Mouse (Mus musculus): ENCODE measurements at regions not wholly inside any gene's neighbourhood (a gene's known extent, or its start where the extent isn't known, plus 50 kb on each side); places are given as distances from the start of the nearest gene placed in this dataset.

DNA sequence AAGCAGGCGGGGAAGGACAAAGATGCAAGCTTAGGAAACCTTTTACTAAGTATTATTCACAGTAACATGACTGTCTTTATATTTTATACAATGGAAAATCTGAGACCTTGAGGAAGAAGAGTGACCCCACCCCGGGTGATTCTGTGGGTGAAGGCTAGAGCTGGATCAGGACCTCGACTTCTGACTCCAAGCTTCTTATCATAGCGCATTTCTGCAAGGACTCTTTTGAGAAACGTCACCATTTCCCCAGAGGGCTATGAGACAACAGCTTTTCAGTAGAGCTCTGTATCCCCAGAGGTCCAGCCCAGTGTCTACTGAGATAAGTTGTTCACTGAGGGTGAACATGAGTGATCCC lies 69.0 kb downstream of the Rpusd4 start:
- Histone ChIP-seq H3K9me3 (ENCODE audit: control insufficient read depth, low read length) (no peaks in the 10 kb centered on the region), H3K4me3 (replicated peaks; ENCODE audit: low read depth, low read length) (no peak overlapping the region), H3K27me3 (ENCODE audit: control insufficient read depth, insufficient read depth, low read length) (peaks cover 20% of the 10 kb centered on the region; the same call in 1 of the 2 replicates), H3K4me1 (ENCODE audit: control insufficient read depth, insufficient read depth, low read length) (peaks cover 33% of the 10 kb centered on the region), H3K27ac (replicated peaks; ENCODE audit: low read depth, low read length) (no peak overlapping the region), H3K4me2 (ENCODE audit: low read length) (no peak overlapping the region), H3K9ac (replicated peaks; ENCODE audit: low read length) (no peak overlapping the region), H3K36me3 (ENCODE audit: control insufficient read depth, insufficient read depth, low read length) (no peaks in the 10 kb centered on the region)
- WGBS, result 71% methylated on average over 5 of the region's 5 CpGs
- ATAC-seq (ENCODE audit: low FRiP score, low TSS enrichment), result no peak
- DNase-seq, result no peak

DNA sequence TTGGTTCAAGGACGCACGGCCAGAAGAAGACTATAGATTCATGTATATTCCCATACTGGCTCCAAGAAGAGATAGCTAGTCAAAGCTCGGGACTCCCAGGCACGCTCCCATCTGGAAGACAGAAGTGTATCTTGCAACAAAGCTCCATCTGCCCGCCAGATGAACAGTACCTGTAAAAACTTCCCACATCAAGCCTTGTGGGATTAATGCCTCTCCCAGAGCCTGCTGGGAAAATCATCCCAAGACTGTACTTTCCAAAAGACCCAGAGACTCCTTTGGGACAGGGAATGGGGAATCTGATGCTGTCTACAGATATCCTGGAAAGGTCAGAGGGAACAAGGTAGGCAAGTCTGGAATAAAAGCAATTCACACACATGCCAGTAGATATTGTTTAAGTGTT lies 71.2 kb downstream of the Rpusd4 start:
- Histone ChIP-seq H3K4me2 (ENCODE audit: low read length) (no peak overlapping the region), H3K4me1 (ENCODE audit: control insufficient read depth, insufficient read depth, low read length) (peaks cover 23% of the 10 kb centered on the region)
- DNase-seq, result no peak

DNA sequence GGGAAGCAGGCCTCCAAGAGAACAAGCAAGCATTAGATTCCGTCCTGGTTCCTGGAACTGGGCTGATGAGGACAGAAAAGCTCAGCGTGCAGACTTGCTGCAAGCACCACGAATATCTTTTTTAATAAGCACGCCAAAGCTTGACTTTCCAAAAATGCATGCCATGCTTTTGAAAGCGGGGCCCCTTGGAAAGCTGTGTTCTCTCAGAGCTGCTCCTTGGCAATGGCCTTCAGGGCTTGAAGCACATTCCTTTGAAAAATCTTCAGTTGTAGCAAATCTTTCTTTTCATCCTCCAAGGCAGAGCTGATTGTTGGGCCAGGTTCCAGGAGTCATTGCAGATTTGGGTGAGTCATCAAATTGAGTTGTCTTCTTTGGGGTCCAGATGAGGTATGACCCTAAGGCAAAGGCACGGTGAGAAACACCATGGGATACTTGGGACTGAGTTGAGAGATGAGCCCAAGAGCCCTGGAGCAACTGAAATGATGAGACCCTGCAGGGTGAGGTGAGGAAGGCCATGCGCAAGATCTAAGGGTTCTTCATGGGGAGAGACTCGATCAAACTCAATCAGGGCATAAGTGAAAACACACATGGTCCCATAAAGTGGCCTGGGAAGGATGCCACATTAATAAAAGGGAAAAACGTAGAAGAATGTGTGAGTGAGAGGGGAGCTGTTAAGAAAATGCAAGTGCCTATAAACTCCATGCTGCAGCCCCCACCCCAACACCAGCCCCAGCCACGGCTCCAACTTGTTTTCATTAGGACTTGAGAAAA lies 72.0 kb downstream of the Rpusd4 start:
- Histone ChIP-seq H3K9ac (replicated peaks; ENCODE audit: low read length) (no peak overlapping the region), H3K4me2 (ENCODE audit: low read length) (no peak overlapping the region), H3K27me3 (ENCODE audit: control insufficient read depth, insufficient read depth, low read length) (peaks cover 8% of the 10 kb centered on the region; the same call in 1 of the 2 replicates), H3K27ac (replicated peaks; ENCODE audit: low read depth, low read length) (no peak overlapping the region), H3K9me3 (ENCODE audit: control insufficient read depth, low read length) (no peaks in the 10 kb centered on the region), H3K4me1 (ENCODE audit: control insufficient read depth, insufficient read depth, low read length) (peaks cover 27% of the 10 kb centered on the region), H3K36me3 (ENCODE audit: control insufficient read depth, insufficient read depth, low read length) (no peaks in the 10 kb centered on the region), H3K4me3 (replicated peaks; ENCODE audit: low read depth, low read length) (no peak overlapping the region)
- 80% methylated on average over 10 of the region's 10 CpGs for WGBS
- ATAC-seq (ENCODE audit: low FRiP score, low TSS enrichment) (no peak), DNase-seq (no peak)

More for the DNA sequence above, 71.2 kb downstream of the Rpusd4 start:
- H3K27ac ChIP-seq (replicated peaks; ENCODE audit: low read depth, low read length), result no peak overlapping the region
- no peak for ATAC-seq (ENCODE audit: low FRiP score, low TSS enrichment)
- H3K4me3 ChIP-seq (replicated peaks; ENCODE audit: low read depth, low read length), result no peak overlapping the region
- H3K9me3 ChIP-seq (ENCODE audit: control insufficient read depth, low read length), result no peaks in the 10 kb centered on the region
- H3K9ac ChIP-seq (replicated peaks; ENCODE audit: low read length), result no peak overlapping the region
- H3K36me3 ChIP-seq (ENCODE audit: control insufficient read depth, insufficient read depth, low read length), result no peaks in the 10 kb centered on the region
- WGBS, result 92% methylated on average over 5 of the region's 5 CpGs
- H3K27me3 ChIP-seq (ENCODE audit: control insufficient read depth, insufficient read depth, low read length), result peaks cover 15% of the 10 kb centered on the region; the same call in 1 of the 2 replicates

DNA sequence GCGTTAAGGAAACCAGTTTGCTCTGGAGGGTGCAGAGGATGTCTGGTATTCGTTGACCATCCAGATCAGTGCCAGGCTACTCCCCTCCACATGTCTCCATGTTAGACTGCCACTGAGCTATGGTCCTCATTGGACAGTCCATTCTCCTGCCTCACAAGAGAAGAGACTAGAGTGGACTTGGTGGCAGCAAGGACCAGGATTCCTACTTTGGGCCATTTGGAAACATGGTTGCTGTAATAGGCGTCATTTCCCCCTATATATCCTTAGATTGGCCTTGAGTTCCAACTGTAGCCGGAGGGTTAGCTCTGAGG lies 72.6 kb downstream of the Rpusd4 start:
- Histone ChIP-seq H3K27me3 (ENCODE audit: control insufficient read depth, insufficient read depth, low read length) (peaks cover 4% of the 10 kb centered on the region; the same call in 1 of the 2 replicates), H3K9ac (replicated peaks; ENCODE audit: low read length) (no peak overlapping the region), H3K9me3 (ENCODE audit: control insufficient read depth, low read length) (no peaks in the 10 kb centered on the region), H3K4me3 (replicated peaks; ENCODE audit: low read depth, low read length) (no peak overlapping the region), H3K27ac (replicated peaks; ENCODE audit: low read depth, low read length) (no peak overlapping the region), H3K4me1 (ENCODE audit: control insufficient read depth, insufficient read depth, low read length) (peaks cover 27% of the 10 kb centered on the region), H3K36me3 (ENCODE audit: control insufficient read depth, insufficient read depth, low read length) (no peaks in the 10 kb centered on the region), H3K4me2 (ENCODE audit: low read length) (no peak overlapping the region)
- WGBS, result 91% methylated on average over 4 of the region's 4 CpGs
- ATAC-seq (ENCODE audit: low FRiP score, low TSS enrichment) (no peak), DNase-seq (no peak)

DNA sequence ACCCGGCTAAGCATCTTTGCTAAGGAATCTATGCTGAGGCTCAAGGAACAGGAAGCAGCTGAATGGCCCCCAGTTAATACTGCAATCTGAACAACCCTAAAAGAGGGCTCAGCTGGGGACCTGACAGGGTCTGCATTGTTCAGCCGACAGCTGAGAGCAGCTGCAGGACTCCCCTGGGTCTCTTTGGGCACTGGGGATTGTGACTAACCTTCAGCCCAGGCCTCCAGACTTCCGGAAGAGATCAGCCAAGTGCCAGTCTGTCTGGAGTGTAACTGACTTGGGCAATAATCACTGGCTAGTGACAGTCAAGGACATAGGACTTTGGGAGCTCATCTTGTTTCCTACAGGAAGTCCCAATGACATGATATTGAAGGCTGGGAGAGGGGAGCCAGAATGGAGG lies 73.1 kb downstream of the Rpusd4 start:
- DNase-seq (no peak), ATAC-seq (ENCODE audit: low FRiP score, low TSS enrichment) (no peak)
- peaks cover 4% of the 10 kb centered on the region; the same call in 1 of the 2 replicates for H3K27me3 ChIP-seq (ENCODE audit: control insufficient read depth, insufficient read depth, low read length)
- H3K36me3 ChIP-seq (ENCODE audit: control insufficient read depth, insufficient read depth, low read length), result no peaks in the 10 kb centered on the region
- H3K9me3 ChIP-seq (ENCODE audit: control insufficient read depth, low read length), result no peaks in the 10 kb centered on the region
- no peak overlapping the region for H3K4me3 ChIP-seq (replicated peaks; ENCODE audit: low read depth, low read length)
- no peak overlapping the region for H3K9ac ChIP-seq (replicated peaks; ENCODE audit: low read length)
- H3K27ac ChIP-seq (replicated peaks; ENCODE audit: low read depth, low read length), result no peak overlapping the region
- H3K4me1 ChIP-seq (ENCODE audit: control insufficient read depth, insufficient read depth, low read length), result peaks cover 25% of the 10 kb centered on the region
- 11% methylated on average over 3 of the region's 3 CpGs for WGBS
- no peak overlapping the region for H3K4me2 ChIP-seq (ENCODE audit: low read length)

DNA sequence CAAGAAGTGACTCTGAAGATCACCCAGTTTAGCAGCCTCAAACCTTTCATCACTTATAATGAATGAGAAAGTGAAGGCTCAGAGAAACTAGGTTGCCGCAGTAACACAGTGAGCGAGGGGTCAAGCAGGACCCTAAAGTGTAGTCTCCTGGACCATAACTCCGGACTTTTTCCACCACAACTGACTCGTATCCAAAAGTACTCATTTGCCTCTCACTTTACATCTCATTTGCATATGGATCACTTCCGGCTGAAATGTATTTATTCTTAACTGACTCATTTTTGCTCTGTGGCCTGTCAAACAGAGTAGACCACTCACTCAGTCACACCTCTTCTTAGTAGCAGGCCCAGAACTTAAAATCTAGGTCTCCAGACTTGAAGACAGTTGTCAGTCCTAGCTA lies 73.7 kb downstream of the Rpusd4 start:
- no peak overlapping the region for H3K4me3 ChIP-seq (replicated peaks; ENCODE audit: low read depth, low read length)
- WGBS, result 82% methylated on average over 5 of the region's 5 CpGs
- no peaks in the 10 kb centered on the region for H3K9me3 ChIP-seq (ENCODE audit: control insufficient read depth, low read length)
- no peak overlapping the region for H3K9ac ChIP-seq (replicated peaks; ENCODE audit: low read length)
- H3K27me3 ChIP-seq (ENCODE audit: control insufficient read depth, insufficient read depth, low read length), result peaks cover 4% of the 10 kb centered on the region; the same call in 1 of the 2 replicates
- H3K36me3 ChIP-seq (ENCODE audit: control insufficient read depth, insufficient read depth, low read length), result no peaks in the 10 kb centered on the region
- no peak for ATAC-seq (ENCODE audit: low FRiP score, low TSS enrichment)
- DNase-seq, result no peak
- no peak overlapping the region for H3K27ac ChIP-seq (replicated peaks; ENCODE audit: low read depth, low read length)
- H3K4me2 ChIP-seq (ENCODE audit: low read length), result no peak overlapping the region
- H3K4me1 ChIP-seq (ENCODE audit: control insufficient read depth, insufficient read depth, low read length), result peaks cover 19% of the 10 kb centered on the region

DNA sequence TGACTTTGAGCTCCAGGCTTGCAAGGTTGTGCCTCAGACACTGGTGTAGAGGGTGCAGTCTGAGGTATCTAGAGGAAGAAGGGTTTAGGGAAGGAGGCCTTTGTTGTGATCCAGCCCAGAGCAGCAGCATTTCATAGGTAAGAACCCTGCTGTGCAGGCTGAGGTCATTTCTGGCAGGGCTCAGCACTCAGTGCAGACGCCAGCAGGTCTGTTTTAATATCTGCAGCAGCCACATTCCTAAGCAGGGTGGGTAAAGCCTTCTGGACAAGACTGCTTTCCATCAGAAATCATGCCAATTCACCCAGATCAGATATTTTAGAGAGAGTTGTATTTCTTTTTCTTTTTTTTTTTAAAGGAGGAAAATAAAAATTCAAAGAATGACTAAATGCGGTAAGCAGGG lies 74.8 kb downstream of the Rpusd4 start:
- no peak for ATAC-seq (ENCODE audit: low FRiP score, low TSS enrichment)
- peaks cover 4% of the 10 kb centered on the region; the same call in 1 of the 2 replicates for H3K27me3 ChIP-seq (ENCODE audit: control insufficient read depth, insufficient read depth, low read length)
- 51% methylated on average over 2 of the region's 2 CpGs for WGBS

DNA sequence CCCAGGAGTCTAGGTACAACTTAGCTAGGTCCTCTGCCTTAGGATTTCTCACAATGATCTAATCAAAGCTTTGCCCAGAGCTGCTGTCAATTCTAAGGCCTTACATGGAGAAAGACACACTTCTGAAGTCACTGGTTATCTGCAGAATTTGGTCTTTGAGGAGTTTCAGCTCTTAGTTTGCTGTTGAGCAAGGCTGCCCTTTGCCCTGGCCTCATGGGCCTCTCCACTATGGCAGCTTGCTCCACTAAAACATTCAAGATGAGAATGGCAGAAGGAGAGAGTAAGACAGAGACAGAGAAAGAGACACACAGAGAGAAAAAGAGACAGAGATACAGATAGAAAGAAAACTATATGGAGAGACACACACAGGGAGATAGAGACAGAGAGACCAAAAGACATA lies 75.7 kb downstream of the Rpusd4 start:
- Histone ChIP-seq H3K36me3 (ENCODE audit: control insufficient read depth, insufficient read depth, low read length) (no peaks in the 10 kb centered on the region), H3K27me3 (ENCODE audit: control insufficient read depth, insufficient read depth, low read length) (peaks cover 4% of the 10 kb centered on the region; the same call in 1 of the 2 replicates)
- no peak for DNase-seq

More for the DNA sequence above, 74.8 kb downstream of the Rpusd4 start:
- no peak for DNase-seq
- H3K9me3 ChIP-seq (ENCODE audit: control insufficient read depth, low read length), result no peaks in the 10 kb centered on the region
- H3K4me2 ChIP-seq (ENCODE audit: low read length), result no peak overlapping the region
- no peak overlapping the region for H3K27ac ChIP-seq (replicated peaks; ENCODE audit: low read depth, low read length)
- peaks cover 17% of the 10 kb centered on the region for H3K4me1 ChIP-seq (ENCODE audit: control insufficient read depth, insufficient read depth, low read length)
- no peak overlapping the region for H3K9ac ChIP-seq (replicated peaks; ENCODE audit: low read length)
- no peak overlapping the region for H3K4me3 ChIP-seq (replicated peaks; ENCODE audit: low read depth, low read length)
- no peaks in the 10 kb centered on the region for H3K36me3 ChIP-seq (ENCODE audit: control insufficient read depth, insufficient read depth, low read length)

DNA sequence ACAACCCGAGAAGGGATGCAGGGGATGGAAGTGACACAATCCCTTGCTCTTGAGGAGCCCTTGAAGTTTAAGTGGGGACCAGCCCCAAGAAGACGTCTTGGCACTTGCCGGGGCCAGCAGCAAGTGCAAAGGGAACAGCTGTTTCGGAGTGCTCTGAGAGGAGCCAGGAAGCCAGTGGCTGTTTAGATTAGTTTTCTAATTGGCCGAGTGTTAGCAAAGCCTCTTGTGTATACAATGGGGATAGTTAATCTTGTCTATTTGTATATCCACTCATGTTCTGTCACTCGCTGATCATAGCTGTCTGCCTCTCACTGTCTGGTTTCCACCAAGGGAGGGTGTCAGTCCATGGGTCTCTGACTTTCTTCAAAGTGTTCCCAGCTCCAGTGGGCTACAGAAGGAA lies 76.6 kb upstream of the Cdon start:
- WGBS, result 63% methylated on average over 6 of the region's 6 CpGs
- Histone ChIP-seq H3K9me3 (ENCODE audit: control insufficient read depth, low read length) (no peaks in the 10 kb centered on the region), H3K4me3 (replicated peaks; ENCODE audit: low read depth, low read length) (no peak overlapping the region), H3K36me3 (ENCODE audit: control insufficient read depth, insufficient read depth, low read length) (no peaks in the 10 kb centered on the region), H3K27ac (replicated peaks; ENCODE audit: low read depth, low read length) (no peak overlapping the region), H3K27me3 (ENCODE audit: control insufficient read depth, insufficient read depth, low read length) (no peaks in the 10 kb centered on the region), H3K4me1 (ENCODE audit: control insufficient read depth, insufficient read depth, low read length) (peaks cover 17% of the 10 kb centered on the region), H3K9ac (replicated peaks; ENCODE audit: low read length) (no peak overlapping the region), H3K4me2 (ENCODE audit: low read length) (no peak overlapping the region)
- DNase-seq (no peak), ATAC-seq (ENCODE audit: low FRiP score, low TSS enrichment) (no peak)

More for the DNA sequence above, 75.7 kb downstream of the Rpusd4 start:
- Histone ChIP-seq H3K9me3 (ENCODE audit: control insufficient read depth, low read length) (no peaks in the 10 kb centered on the region), H3K9ac (replicated peaks; ENCODE audit: low read length) (no peak overlapping the region), H3K4me1 (ENCODE audit: control insufficient read depth, insufficient read depth, low read length) (peaks cover 17% of the 10 kb centered on the region), H3K4me2 (ENCODE audit: low read length) (no peak overlapping the region), H3K27ac (replicated peaks; ENCODE audit: low read depth, low read length) (no peak overlapping the region), H3K4me3 (replicated peaks; ENCODE audit: low read depth, low read length) (no peak overlapping the region)
- ATAC-seq (ENCODE audit: low FRiP score, low TSS enrichment), result no peak
